Mouse (Mus musculus) stomach, postnatal 0 days (tissue): ENCODE data around the gene Krt83. TPM values are rescaled to one million over a fixed set of nuclear protein-coding genes. Genes with fewer than 3 reads are reported as not detected.

ENCODE experiments used
- ATAC-seq: fragments of 200-750 bp; cut with Nextera tagmentation; 2 replicates; pipeline ENCODE4 v1.8.0; 2017; ENCODE audit not compliant: low FRiP score, low TSS enrichment
- DNase-seq: peaks from one replicate; pipeline ENCODE4 v3.0.0-alpha.2; 2016; ENCODE audit warnings: low spot score
- H3K27ac ChIP-seq: fragments of 300-500 bp; sonication (generic); replicated peaks from 2 replicates; pipeline ENCODE4 v1.5.1; 2014; ENCODE audit warnings: mild to moderate bottlenecking, control low read depth
- H3K27me3 ChIP-seq: fragments of 300-500 bp; sonication (generic); 2 replicates; pipeline ENCODE4 v1.6.1; 2014; ENCODE audit warnings: low read length; ENCODE audit not compliant: control insufficient read depth, insufficient read depth
- H3K36me3 ChIP-seq: fragments of 300-500 bp; sonication (generic); 2 replicates; pipeline ENCODE4 v1.6.1; 2014; ENCODE audit warnings: low read length, mixed read lengths; ENCODE audit not compliant: control insufficient read depth, insufficient read depth
- H3K4me1 ChIP-seq: fragments of 300-500 bp; sonication (generic); replicated peaks from 2 replicates; pipeline ENCODE4 v1.6.1; 2014; ENCODE audit warnings: antibody characterized with exemption; ENCODE audit not compliant: control insufficient read depth, insufficient read depth
- H3K4me2 ChIP-seq: fragments of 300-500 bp; sonication (generic); replicated peaks from 2 replicates; pipeline ENCODE4 v1.6.1; 2014; ENCODE audit warnings: low read depth, mild to moderate bottlenecking, control low read depth, moderate library complexity
- H3K4me3 ChIP-seq: fragments of 300-500 bp; sonication (generic); 2 replicates; pipeline ENCODE4 v1.5.1; 2014; ENCODE audit warnings: low read depth, low read length, control low read depth
- H3K9ac ChIP-seq: fragments of 300-500 bp; sonication (generic); 2 replicates; pipeline ENCODE4 v1.6.1; 2014; ENCODE audit warnings: mild to moderate bottlenecking, low read length, control low read depth, mixed read lengths
- H3K9me3 ChIP-seq: fragments of 300-500 bp; sonication (generic); 2 replicates; pipeline ENCODE4 v1.6.1; 2016; ENCODE audit warnings: low read length; ENCODE audit not compliant: control insufficient read depth
- CTCF ChIP-seq: IDR thresholded peaks from 2 replicates; pipeline ENCODE4 v1.5.1; 2016; ENCODE audit warnings: antibody characterized with exemption, low read depth, mild to moderate bottlenecking, moderate library complexity
- EP300 ChIP-seq: optimal IDR thresholded peaks from 2 replicates; pipeline ENCODE3; 2016; ENCODE audit warnings: antibody characterized with exemption
- WGBS: fragments of 180-500 bp; shearing (Covaris S2); extraction: QIAGEN DNeasy Blood & Tissue Kit; methylation state at CpG from one replicate; pipeline ENCODE4 v1.1.7; 2014; 5-methylcytosine and 5-hydroxymethylcytosine counted together
- polyA plus RNA-seq: library from polyadenylated mRNA; unstranded; fragments of >200 nt; fragmentation: Nextera tagmentation; extraction: Ambion mirVana; gene quantifications from 2 replicates; pipeline ENCODE4 v1.2.1, GENCODE M21; 2015

Krt83 gene
- polyA plus RNA-seq, 1 experiment from 2014 or later: 0.16 TPM

- no peak overlapping the region for H3K9ac ChIP-seq
- DNase-seq (peak; percentile 88), ATAC-seq (peak; percentile 83)
- TF ChIP-seq CTCF (peak; percentile 86), EP300 (no peak)
- H3K4me3 ChIP-seq: no peak overlapping the region
- H3K36me3 ChIP-seq: no peaks in the 10 kb centered on the region
- WGBS: 7% methylated on average over 13 of the region's 13 CpGs
- no peak overlapping the region for H3K27ac ChIP-seq
- no peak overlapping the region for H3K4me2 ChIP-seq
- no peaks in the 10 kb centered on the region for H3K4me1 ChIP-seq
- no peaks in the 10 kb centered on the region for H3K9me3 ChIP-seq
- no peaks in the 10 kb centered on the region for H3K27me3 ChIP-seq
Observed at GRCm38 (mm10) chr15:101453093-101453736, 38.1 kb downstream of the Krt83 start.

GRCm38 (mm10) chr15:101447444-101447843 is 43.9 kb downstream of the Krt83 start, which contains the start of gene Krt88:
TSS of gene Krt88 (plus strand) at chr15:101447744.
- DNase-seq: no peak
- Histone ChIP-seq H3K4me1 (no peaks in the 10 kb centered on the region), H3K4me3 (no peak within 1 kb of the TSS), H3K36me3 (no peaks in the 10 kb centered on the region), H3K4me2 (no peak within 1 kb of the TSS), H3K9ac (no peak within 1 kb of the TSS), H3K27me3 (no peaks in the 10 kb centered on the region), H3K9me3 (no peaks in the 10 kb centered on the region), H3K27ac (no peak within 1 kb of the TSS)
- TF ChIP-seq CTCF: no peak
- TF ChIP-seq EP300: no peak
- 78% methylated on average over 2 of the region's 2 CpGs for WGBS
- no peak for ATAC-seq

GRCm38 (mm10) chr15:101446572-101446971 is 44.7 kb downstream of the Krt83 start:
- Histone ChIP-seq H3K9ac (no peak overlapping the region), H3K9me3 (no peaks in the 10 kb centered on the region), H3K27ac (no peak overlapping the region), H3K36me3 (no peaks in the 10 kb centered on the region), H3K4me2 (no peak overlapping the region), H3K27me3 (no peaks in the 10 kb centered on the region), H3K4me3 (no peak overlapping the region), H3K4me1 (no peaks in the 10 kb centered on the region)
- 58% methylated on average over 11 of the region's 11 CpGs for WGBS
- DNase-seq (no peak), ATAC-seq (no peak)
- TF ChIP-seq EP300 (no peak), CTCF (no peak)

- DNase-seq (no peak), ATAC-seq (no peak)
- no peak overlapping the region for H3K27ac ChIP-seq
- no peaks in the 10 kb centered on the region for H3K36me3 ChIP-seq
- H3K9me3 ChIP-seq: no peaks in the 10 kb centered on the region
- 66% methylated on average over 4 of the region's 4 CpGs for WGBS
- no peak overlapping the region for H3K4me3 ChIP-seq
- no peak overlapping the region for H3K4me2 ChIP-seq
- TF ChIP-seq EP300 (no peak), CTCF (no peak)
- H3K9ac ChIP-seq: no peak overlapping the region
- H3K4me1 ChIP-seq: no peaks in the 10 kb centered on the region
- H3K27me3 ChIP-seq: no peaks in the 10 kb centered on the region
Observed at GRCm38 (mm10) chr15:101440837-101441236, 50.5 kb downstream of the Krt83 start.

- H3K9ac ChIP-seq: 0 out of 2 replicates have a peak within 1 kb of the TSS, but pooled peaks have one; percentile 23
- no peaks in the 10 kb centered on the region for H3K36me3 ChIP-seq
- DNase-seq (no peak), ATAC-seq (no peak)
- H3K27me3 ChIP-seq: no peaks in the 10 kb centered on the region
- 5% methylated on average over 34 of the region's 34 CpGs for WGBS
- TF ChIP-seq CTCF: no peak
- TF ChIP-seq EP300: no peak
- 0 out of 2 replicates have a peak within 1 kb of the TSS, but pooled peaks have one; percentile 17 for H3K4me2 ChIP-seq
- no peaks in the 10 kb centered on the region for H3K4me1 ChIP-seq
- H3K27ac ChIP-seq: no peak within 1 kb of the TSS
- no peak within 1 kb of the TSS for H3K4me3 ChIP-seq
- no peaks in the 10 kb centered on the region for H3K9me3 ChIP-seq
Observed at GRCm38 (mm10) chr15:101438555-101438954, 52.8 kb downstream of the Krt83 start, which contains the start of gene Krt87. TSS of gene Krt87 (minus strand) at chr15:101438804.

GRCm38 (mm10) chr15:101436611-101437010 is 54.7 kb downstream of the Krt83 start:
- H3K4me2 ChIP-seq: no peak overlapping the region
- TF ChIP-seq EP300: no peak
- no peak for TF ChIP-seq CTCF
- 76% methylated on average over 7 of the region's 7 CpGs for WGBS
- H3K4me1 ChIP-seq: no peaks in the 10 kb centered on the region
- no peak overlapping the region for H3K27ac ChIP-seq
- no peak overlapping the region for H3K9ac ChIP-seq
- no peak overlapping the region for H3K4me3 ChIP-seq
- H3K27me3 ChIP-seq: no peaks in the 10 kb centered on the region
- H3K36me3 ChIP-seq: no peaks in the 10 kb centered on the region
- ATAC-seq (no peak), DNase-seq (no peak)
- no peaks in the 10 kb centered on the region for H3K9me3 ChIP-seq

Other genes with a start within 250 kb of the Krt83 start
- gene Nr4a1, start 237.2 kb downstream of the Krt83 start, polyA plus RNA-seq: 9.4 and 17.1 TPM in 2 replicates
- gene Atg101, start 207.2 kb downstream of the Krt83 start, polyA plus RNA-seq: 49.3 and 50.4 TPM in 2 replicates
- 2.4 TPM in 2 replicates for gene 6030408B16Rik, start 198.3 kb downstream of the Krt83 start, polyA plus RNA-seq
- 63.0 and 75.8 TPM in 2 replicates for gene Krt80, start 121.3 kb downstream of the Krt83 start, polyA plus RNA-seq
- 191 and 207 TPM in 2 replicates for gene Krt7, start 80.5 kb downstream of the Krt83 start, polyA plus RNA-seq
- gene Krt87, start 52.7 kb downstream of the Krt83 start, polyA plus RNA-seq: 0.23 and 0.24 TPM in 2 replicates
- 0.15 TPM in 1 of 2 replicates, not detected in the other for gene Krt88, start 43.8 kb downstream of the Krt83 start, polyA plus RNA-seq
- not detected in 2 replicates for gene Krt81, start 27.8 kb downstream of the Krt83 start, polyA plus RNA-seq
- 0.05 TPM in 1 of 2 replicates, not detected in the other for gene Krt86, start 18.0 kb downstream of the Krt83 start, polyA plus RNA-seq
- not detected in 2 replicates for gene Gm49425, start 25.7 kb upstream of the Krt83 start, polyA plus RNA-seq
- 0.10 and 0.15 TPM in 2 replicates for gene Krt84, start 41.3 kb upstream of the Krt83 start, polyA plus RNA-seq
- gene Krt82, start 59.2 kb upstream of the Krt83 start, polyA plus RNA-seq: 0.06 TPM in 1 of 2 replicates, not detected in the other
- 0.18 and 0.21 TPM in 2 replicates for gene Krt90, start 71.4 kb upstream of the Krt83 start, polyA plus RNA-seq
- gene Krt75, start 82.4 kb upstream of the Krt83 start, polyA plus RNA-seq: 0.57 and 0.94 TPM in 2 replicates
- not detected in 2 replicates for gene Gm5414, start 136.7 kb upstream of the Krt83 start, polyA plus RNA-seq
- 0.10 TPM in 1 of 2 replicates, not detected in the other for gene Gm5478, start 155.9 kb upstream of the Krt83 start, polyA plus RNA-seq
- gene Krt6b, start 188.8 kb upstream of the Krt83 start, polyA plus RNA-seq: 3.3 and 4.7 TPM in 2 replicates
- gene Krt6a, start 202.8 kb upstream of the Krt83 start, polyA plus RNA-seq: 30.7 and 42.9 TPM in 2 replicates
- gene Krt5, start 221.4 kb upstream of the Krt83 start, polyA plus RNA-seq: 504 and 557 TPM in 2 replicates